Mouse (Mus musculus): Measurements from ENCODE around the gene Prkag2.

- TF ChIP-seq POLR2A (IDR thresholded peaks at IDR 0.05; ENCODE audit: borderline replicate concordance, control insufficient read depth, low read depth, low read length): no peak
- TF ChIP-seq CTCF (IDR thresholded peaks at IDR 0.05; ENCODE audit: control insufficient read depth, insufficient read depth, low read length): no peak
Observed at GRCm38 (mm10) chr5:25046762-25047161, 53.7 kb downstream of the Prkag2 start.

All from bone marrow, adult 2 months (tissue).